Mouse (Mus musculus) neutrophil, adult 5-6 weeks (primary cell): ENCODE measurements at regions not wholly inside any gene's neighbourhood (a gene's known extent, or its start where the extent isn't known, plus 50 kb on each side); places are given as distances from the start of the nearest gene placed in this dataset.
A peak's percentile ranks its signal among the peaks of the same experiment; 100 is the strongest.

Experiments
- ATAC-seq: fragments of 151-379, 151-347 bp; 2 replicates; pipeline ENCODE4 v1.8.0; 2017; ENCODE audit warnings: mild to moderate bottlenecking, moderate TSS enrichment; ENCODE audit not compliant: insufficient number of reproducible peaks, poor library complexity, low FRiP score, severe bottlenecking; ENCODE audit errors: extremely low read depth

DNA sequence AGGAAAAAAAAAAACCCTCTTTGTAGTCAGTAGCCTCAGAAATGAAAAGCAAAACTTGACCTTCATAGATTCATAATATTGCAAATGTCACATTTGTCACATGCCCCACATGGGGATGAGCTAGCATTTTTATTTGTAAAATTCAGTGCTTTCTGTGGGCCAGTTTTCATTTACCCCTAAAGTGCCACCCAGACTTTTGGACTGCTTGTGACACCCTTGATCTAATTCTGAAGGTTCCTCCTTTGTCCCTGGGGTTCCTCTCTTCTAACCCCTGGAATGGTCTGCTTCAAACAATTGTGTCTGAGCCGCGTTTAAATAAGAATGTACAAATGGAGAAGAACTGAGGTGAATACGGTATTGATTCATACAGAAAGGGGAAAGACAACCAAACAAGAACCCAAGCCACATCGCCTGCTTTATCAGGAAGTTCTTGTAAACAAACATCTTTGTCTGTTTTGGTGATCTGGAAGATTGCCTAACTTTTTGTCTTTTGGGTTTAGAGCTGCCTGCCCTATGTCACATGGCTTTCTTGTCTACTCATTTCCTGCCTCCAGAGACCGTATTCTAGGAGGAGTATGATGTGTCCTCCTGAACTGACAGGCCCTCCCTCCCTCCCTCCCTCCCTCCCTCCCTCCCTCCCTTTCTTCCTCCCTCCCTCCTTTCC is 203.1 kb upstream of the Gm9833 start:
- peak; percentile 44 for ATAC-seq

DNA sequence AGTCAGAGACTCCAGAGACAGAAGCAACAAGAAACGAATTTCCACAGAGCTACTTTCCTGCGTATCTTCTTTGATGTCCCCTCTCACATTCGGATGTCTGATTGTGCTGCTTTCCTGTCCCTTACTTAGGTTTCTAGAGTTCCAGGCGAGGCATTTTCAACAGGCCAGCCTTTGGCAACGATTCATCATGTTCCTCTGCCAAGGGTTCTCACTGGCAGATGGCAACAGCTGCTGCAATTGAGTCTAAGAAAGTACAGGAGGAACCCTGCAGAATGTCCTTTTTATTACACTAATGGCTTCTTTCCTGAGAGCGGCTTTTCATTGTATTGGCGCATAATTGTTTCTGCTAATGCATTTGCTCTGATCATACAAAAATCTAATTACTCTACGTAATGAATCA is 202.3 kb upstream of the Gm9833 start:
- ATAC-seq, result no peak

DNA sequence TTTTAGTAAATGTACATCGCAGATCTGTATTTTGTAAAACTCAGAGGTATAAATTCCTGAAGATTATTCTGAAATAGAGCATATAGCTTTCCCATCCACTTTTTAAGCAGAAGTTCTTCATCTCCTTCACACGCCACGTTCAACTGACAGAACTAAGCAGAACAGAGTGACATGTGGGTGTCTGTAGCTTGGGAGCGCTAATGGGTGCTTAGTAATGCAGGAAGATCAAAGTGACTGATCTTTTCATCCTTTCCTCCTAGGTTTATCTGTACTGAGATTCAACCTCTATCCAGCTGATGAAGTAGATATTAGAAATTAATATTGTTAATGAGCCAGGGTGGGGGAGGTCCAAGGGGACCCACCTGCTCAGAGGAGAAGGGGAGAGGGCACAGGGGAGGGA is 201.8 kb upstream of the Gm9833 start:
- ATAC-seq, result no peak

DNA sequence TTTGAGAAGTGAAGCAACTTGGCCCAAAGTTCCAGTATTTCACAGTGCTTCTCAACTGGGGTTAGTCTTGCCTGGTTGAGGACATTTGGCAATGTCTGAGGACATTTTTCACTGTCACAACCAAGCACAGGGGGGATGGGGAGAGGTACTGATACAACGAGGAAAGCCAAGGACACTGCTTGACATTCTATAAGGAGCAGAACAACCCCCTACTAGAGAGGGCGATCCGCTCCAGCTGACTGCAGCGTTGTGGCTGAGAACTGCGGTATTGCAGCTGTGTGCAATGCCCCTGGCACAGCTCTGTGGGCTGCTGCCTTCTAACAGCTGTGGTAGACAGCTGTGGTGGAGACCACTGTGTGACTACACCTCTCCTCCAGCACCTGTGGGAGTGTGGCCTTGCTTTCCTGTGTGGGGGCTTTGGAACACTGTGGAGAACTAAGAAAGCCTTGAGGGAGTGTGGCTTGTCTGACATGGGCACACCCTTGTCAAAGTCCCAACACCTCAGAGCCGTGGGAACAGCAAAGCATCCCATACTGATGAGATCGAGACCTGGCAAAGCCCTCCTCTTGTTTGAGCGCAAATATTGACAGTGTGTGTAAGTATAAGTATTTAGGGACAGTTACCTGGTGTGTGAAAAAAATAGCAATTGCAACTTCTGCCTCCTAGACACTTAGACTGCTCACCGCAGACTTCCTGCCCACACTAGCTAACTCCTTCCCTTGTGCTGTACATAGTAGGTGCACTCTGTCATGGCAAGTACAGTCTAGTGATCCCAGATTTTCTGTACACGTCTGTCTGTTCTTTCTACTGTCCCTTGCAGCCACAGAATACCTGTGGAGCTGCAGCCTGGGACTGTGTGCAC is 200.9 kb upstream of the Gm9833 start:
- ATAC-seq, result peak; percentile 76

DNA sequence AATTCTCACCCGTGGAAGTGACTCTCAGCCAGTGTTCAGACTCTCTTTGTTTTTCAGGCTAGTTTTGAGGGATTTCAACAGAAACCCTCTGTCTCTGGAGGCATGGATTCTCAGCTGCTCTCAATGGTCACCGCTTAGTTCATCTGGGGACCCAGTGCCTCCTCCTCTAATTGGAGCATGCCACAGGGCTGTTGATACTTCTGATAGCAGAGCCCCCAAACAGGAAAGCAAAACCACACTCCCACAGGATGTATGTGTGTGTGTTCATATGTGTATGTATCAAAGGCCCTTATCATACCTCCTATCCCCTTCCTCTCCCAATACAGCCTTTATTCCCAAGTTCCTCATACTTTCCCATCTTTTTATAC is 200.3 kb upstream of the Gm9833 start:
- ATAC-seq, result no peak

DNA sequence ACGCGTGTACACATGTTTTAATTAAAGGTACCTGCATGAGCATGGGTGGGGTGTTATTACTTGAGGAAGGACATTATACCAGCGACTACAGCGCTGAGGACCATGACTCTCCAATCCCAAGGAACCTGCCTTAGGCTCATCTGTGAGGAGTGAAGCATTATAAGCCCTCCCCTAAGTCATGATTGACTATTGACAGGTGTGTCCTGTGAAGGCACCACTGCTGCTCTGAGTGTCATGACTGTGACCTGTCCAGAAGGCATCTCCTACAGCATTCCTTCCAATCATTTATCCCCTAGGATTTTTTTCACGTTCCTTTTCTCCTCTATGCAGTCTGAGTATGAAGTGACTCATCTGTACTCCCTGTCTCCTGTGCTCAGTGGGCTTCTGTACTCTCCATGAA is 199.9 kb upstream of the Gm9833 start:
- no peak for ATAC-seq

DNA sequence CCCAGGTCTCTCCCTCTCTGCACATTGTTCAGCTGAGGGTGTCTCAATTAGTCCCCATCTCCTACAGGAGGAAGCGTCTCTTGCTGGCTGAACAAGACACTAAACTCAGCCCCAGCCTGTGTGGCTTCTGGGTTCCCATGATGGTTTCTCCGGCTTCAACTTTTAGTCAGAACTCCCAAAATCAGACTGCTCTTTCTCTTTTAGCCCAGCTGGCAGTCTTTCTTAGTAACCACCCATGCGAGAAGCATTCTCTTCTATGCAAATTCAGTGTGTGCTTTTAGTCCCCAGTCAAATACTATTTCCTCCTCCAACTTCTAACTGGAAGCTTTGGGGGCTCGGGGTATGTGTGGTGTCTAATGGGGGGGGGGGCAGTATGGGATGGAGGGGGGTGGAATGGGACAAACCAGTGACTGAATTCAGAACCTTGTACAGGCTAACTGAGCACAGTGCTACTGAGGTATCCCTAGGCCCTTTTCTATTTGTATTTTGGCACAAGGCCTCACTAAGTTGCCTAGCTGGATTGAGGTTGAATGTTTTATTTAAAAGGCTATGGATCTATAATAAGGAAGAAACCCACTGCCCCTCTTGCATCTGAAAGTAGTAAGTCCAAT is 194.9 kb upstream of the Gm9833 start:
- peak; percentile 65; the same call in 1 of the 2 replicates for ATAC-seq

DNA sequence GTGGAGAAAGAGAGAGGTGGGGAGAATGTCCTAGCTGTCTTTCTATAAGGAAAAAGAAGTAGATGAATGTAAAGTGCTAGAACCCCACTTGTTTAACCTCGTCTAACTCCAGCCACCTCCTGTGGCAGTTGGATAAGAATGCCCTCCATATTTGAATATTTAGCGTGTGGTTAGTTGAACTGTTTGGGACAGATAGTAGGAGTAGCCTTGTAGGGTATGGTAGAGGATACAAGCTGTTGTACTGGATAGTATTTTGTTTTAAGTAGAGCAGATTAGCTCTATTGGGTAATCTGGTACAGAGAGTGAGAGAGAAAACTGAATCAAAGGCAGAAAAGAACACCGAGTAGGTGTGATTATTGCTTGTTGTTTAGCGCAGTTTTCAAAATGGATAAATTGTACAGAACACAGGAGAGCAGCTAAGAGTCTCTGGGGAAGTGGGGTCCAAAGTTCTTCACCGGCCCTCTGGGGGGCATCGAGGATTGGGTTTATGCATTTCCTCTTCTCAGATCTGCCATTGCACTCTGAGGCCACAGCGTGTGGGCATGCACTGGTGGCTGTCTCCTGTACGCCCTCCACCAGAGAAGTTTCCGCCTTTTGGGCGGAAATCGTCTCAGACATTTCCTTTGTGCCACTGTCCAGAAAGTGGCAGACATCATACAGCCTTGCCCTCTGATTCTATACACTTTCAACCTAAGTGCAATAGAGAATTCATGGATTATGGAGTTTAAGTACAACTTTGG is 192.3 kb upstream of the Gm9833 start:
- peak; percentile 74 for ATAC-seq

DNA sequence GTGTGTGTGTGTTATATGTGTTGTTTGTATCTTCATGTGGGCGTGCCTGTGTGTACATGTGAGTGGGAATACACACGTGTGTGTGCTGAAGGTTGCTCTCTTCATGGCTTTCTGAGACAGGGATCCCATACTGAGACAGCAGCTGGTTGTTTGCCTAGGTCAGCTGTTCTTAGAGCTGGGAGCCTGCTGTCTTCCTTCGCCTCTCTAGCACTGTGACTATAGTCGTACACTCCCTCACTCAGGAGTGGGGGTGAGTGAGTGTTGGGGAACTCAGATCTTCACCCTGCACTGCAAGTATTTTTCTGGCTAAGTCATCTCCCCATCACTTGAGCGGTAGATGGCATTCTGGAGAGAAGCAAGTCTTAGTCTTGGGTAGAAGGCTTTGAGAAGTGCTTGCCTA is 191.6 kb upstream of the Gm9833 start:
- no peak for ATAC-seq

DNA sequence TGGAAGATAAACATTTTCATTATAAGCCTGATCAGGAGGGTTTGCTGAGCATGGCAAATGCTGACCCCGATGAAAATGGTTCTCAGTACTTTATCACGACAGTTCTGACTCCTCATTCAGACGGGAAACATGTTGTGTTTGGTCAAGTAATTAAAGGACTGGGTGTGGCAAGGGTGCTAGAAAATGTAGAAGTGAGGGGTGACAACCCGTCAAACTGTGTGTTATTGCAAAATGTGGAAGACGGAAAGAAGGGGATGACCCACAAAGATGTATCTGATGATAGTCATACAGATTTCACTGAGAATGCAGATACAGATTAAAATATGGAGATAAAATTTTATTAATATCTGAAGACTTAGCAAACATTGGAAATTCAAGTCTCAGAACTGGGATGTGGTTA is 186.2 kb upstream of the Gm9833 start:
- ATAC-seq, result no peak

DNA sequence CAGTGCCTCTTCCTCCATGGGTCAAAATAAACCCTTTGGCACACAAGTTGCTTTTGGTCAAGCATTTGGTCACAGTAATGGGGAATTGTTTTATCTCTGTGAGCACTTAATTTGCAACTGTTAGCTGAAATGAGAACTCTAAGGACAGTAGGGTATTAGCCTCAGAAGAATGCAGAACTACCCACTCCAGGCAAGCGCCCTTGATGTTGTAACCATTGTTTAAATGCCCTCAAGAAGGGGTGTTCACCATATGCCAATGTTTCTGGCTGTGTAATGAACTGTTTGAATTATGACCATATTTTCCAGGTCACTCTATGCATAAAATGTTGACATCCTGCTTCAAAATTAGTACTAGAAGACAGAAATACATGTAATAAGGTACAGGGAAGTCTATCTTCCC is 174.6 kb upstream of the Gm9833 start:
- ATAC-seq, result no peak

DNA sequence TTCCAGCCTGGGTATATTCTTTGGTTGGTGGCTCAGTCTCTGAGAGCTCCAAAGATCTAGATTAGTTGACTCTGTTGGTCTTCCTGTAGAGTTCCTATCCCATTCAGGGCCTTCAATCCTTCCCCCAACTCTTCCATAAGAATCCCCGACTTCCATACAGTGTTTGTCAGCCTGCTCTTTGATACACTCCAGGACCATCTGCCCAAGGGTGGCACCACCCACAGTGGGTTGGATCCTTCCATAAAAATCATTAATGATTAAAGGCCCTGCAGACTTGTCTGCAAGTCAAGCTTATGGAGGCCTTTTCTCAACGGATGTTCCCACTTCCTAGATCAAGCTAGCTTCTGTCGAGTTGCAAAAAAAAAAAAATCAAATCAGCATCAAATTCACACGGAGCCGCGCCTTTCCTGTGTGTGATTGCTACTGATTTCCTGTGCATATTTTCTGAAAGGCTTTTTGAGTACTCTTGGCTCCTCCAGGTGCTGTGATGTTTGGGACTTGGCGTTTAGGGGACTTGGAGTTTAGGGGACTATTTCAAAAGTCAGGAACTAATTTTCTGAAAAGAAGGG is 171.3 kb upstream of the Gm9833 start:
- ATAC-seq, result no peak

DNA sequence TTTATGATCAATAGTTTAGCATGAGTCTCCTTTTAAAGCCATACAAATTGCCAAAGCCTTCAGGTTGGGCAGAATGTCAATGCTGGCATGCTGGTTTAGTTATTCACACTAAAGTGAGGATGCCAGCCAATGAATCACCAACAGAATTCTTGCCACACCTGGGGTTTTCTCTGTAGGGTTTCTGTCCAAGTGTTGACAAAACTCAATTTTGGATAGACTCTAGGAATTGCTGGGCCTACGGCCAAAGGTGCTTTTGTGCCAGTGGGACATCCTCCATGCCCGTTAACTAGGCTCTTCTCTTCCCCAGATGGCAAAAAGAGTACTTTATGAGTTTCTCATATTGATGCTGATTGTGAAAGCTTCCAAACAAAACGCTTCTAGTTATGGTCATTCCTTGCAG is 167.6 kb upstream of the Gm9833 start:
- ATAC-seq, result no peak

DNA sequence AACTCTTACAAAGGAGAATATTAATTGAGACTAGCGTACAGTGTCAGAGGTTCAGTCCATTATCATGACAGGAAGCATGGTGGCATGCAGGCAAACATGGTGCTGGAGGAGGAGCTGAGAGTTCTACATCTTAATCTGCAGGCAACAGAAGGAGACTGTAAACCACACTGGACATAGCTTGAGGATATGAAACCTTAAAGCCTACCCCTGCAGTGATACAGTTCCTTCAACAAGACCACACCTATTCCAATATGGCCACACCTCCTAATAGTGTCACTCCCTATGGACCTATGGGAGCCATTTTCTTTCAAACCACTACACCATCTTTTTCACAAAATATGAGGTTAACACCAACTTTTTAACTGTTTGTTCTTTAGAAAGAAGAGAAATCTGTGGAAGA is 166.2 kb upstream of the Gm9833 start:
- ATAC-seq, result no peak

DNA sequence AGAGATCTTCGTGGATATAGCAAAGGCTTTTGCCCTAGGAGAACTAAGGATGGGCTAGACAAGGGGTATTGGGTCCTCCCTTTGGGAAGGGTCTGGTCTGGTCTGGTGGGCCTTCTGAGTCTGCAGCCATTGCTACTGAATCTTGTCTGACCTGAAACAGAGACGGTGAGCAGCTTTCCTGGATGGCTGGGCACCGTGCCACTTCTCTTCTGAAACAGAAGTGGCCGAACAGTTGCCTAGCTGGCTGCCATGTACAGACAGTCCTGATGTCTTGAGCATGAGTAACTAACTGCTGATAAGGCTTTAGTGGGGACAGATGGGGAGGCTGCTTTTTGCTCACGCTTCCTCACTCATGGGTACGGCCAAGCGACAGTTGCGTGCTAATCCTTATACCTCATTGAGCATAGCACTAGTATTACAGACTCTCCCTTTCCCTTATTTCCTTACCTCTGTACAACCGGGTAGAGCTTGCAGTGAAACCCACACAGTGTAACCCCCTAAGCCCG is 165.3 kb upstream of the Gm9833 start:
- ATAC-seq, result no peak

DNA sequence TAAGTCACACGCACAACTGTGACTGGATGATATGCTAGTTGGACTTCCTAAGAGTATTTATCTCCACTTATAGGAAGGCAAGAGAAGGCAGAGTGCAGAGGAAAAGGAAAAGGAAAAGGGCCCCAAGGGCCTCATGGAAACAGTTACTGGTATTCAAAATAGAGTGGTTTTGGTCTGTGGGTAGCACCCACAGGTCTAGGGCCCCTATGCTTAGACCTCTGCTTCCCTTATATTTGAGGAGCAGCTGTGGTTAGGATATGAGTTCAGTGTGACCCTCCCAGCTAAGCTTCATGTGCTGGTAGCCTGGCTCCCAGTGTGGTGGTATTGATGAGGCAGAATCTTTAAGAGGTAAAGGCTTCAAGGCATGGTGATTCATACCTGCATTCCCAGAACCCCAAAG is 163.3 kb upstream of the Gm9833 start:
- ATAC-seq, result no peak

DNA sequence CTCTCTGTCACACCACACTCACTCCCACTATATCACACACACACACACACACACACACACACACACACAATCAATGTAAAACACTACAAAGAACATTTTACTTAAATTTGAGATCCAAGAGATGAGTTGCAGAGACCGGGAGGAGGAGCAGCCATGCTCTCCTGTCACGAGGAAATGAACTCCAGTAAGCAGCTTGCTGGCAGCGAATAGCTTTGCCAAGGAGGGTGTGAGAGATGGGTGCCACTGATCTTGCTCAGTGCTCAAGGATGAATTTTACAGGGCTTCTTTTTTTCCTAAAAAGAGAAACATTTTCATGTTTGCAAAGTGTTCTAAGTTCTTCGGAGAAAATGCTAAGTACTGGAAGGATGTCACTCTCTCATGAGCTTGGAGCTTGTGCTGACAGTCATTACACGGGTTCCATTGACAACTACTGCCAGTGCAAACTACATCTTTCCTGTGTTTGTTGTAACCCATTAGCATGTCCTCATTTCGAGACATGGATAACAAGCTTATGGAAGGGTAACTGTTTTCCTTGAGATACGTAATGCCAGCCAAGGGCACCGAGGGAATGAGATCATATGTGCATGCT is 151.0 kb upstream of the Gm9833 start:
- no peak for ATAC-seq

DNA sequence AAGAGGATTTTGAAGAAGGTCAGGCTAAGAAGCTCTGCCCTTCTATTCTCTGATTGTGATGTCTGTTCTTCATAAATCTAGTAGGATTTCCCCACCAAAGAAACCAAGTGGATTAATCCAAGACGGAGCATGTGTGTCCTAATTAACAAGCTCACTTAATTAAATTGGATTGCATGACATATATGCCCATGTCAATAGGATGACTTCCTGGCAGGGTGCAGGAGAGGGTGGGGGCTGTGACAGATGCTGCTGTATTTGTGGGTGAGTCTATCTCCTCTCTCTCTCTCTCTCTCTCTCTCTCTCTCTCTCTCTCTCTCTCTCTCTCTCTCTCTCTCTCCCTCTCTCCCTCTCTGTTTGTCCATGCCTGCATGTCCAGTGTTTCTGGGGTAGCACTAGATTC is 149.3 kb upstream of the Gm9833 start:
- ATAC-seq, result no peak

DNA sequence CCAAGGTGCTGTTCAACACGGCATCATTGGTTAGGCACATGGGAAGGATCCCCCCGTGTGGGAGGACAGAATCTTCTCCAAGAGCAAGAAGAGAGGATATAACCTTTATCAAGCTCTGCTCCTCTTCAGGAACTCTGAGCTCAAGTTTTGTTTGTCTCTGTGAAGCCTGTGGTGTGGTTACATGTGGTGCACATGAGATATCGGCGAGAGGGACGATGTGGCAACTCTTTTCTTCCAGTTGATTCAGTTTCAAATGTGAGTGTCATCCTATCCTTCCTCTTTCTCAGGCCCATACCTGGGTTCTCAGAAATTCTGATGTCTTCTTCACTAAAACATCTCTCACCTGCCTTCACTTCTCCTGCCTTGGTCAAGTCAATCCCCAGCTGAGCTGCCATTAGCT is 145.3 kb upstream of the Gm9833 start:
- ATAC-seq, result no peak
